In genomic region chr10:43625578-43625977, GRCm38 (mm10) we compare ENCODE assay signal across 12 mouse cellular contexts. TPM values are rescaled to one million over a fixed set of nuclear protein-coding genes. Genes with fewer than 3 reads are reported as not detected.
A peak's percentile ranks its signal among the peaks of the same experiment; 100 is the strongest.
DNase-seq lines count a peak whose midpoint lies in the region; ATAC-seq lines count a peak whose summit lies in the region.
"Had no signal": no experiment of that assay in that cellular context is flagged by ENCODE, and none has a peak within 500 bp of the region (broad histone marks: within the 10 kb centered on the region; RNA-seq: fewer than 3 reads in every experiment).

No protein-coding gene starts in this region.

- H3K4me2 ChIP-seq in forebrain, embryonic 15.5 days (replicated peaks), result no peak overlapping the region
- H3K4me2 ChIP-seq in forebrain, embryonic 12.5 days, result no peak overlapping the region
- H3K4me2 ChIP-seq in liver, embryonic 15.5 days, result peak overlapping the region; percentile 35

- no peak for ATAC-seq in forebrain, embryonic 15.5 days (replicated peaks)
- ATAC-seq in forebrain, embryonic 12.5 days (ENCODE audit: low FRiP score), result no peak
- ATAC-seq in liver, embryonic 15.5 days (ENCODE audit: insufficient read depth), result peak; percentile 92
- ATAC-seq: lung, postnatal 0 days had no signal

- peaks cover 6% of the 10 kb centered on the region; the same call in 1 of the 2 replicates for H3K4me1 ChIP-seq in forebrain, embryonic 15.5 days
- H3K4me1 ChIP-seq in forebrain, embryonic 12.5 days, result no peaks in the 10 kb centered on the region
- peaks cover 96% of the 10 kb centered on the region for H3K4me1 ChIP-seq in liver, embryonic 15.5 days (replicated peaks)

- 71% methylated on average over 2 of the region's 2 CpGs for WGBS in forebrain, embryonic 15.5 days
- 79% methylated on average over 2 of the region's 2 CpGs for WGBS in forebrain, embryonic 12.5 days
- WGBS in liver, embryonic 15.5 days (ENCODE audit: insufficient replicate concordance), result 42% methylated on average over 2 of the region's 2 CpGs

- H3K4me3 ChIP-seq in forebrain, embryonic 15.5 days, result no peak overlapping the region
- no peak overlapping the region for H3K4me3 ChIP-seq in forebrain, embryonic 12.5 days (replicated peaks)
- H3K4me3 ChIP-seq in liver, embryonic 15.5 days (replicated peaks), result no peak overlapping the region
- H3K4me3 ChIP-seq: myocyte had no signal

- intact Hi-C loops in gastrocnemius, postnatal 14 days (cut with DNase I; ENCODE audit: low total_unique reads), result no loop called here

- H3K36me3 ChIP-seq in forebrain, embryonic 15.5 days, result no peaks in the 10 kb centered on the region
- no peaks in the 10 kb centered on the region for H3K36me3 ChIP-seq in forebrain, embryonic 12.5 days (replicated peaks)
- H3K36me3 ChIP-seq in liver, embryonic 15.5 days (replicated peaks), result peaks cover 20% of the 10 kb centered on the region

- peak; percentile 50 for DNase-seq in spleen, adult 12 weeks (ENCODE audit: low spot score)
- DNase-seq in spleen, adult 18-20 months, result no peak
- no peak for DNase-seq in gastrocnemius, postnatal 14 days
- no peak for DNase-seq in adrenal gland, postnatal 10 days
- DNase-seq in MN1 (ENCODE audit: low spot score), result no peak
- DNase-seq: heart, postnatal 10 days; kidney, postnatal 14 days had no signal

- no peaks in the 10 kb centered on the region for H3K9me3 ChIP-seq in forebrain, embryonic 15.5 days
- no peaks in the 10 kb centered on the region for H3K9me3 ChIP-seq in forebrain, embryonic 12.5 days
- no peaks in the 10 kb centered on the region; the same call in 1 of the 2 replicates for H3K9me3 ChIP-seq in liver, embryonic 15.5 days (replicated peaks)

- H3K9ac ChIP-seq in forebrain, embryonic 15.5 days (replicated peaks), result no peak overlapping the region
- H3K9ac ChIP-seq in forebrain, embryonic 12.5 days, result no peak overlapping the region
- peak overlapping the region; percentile 32; the same call in 1 of the 2 replicates for H3K9ac ChIP-seq in liver, embryonic 15.5 days

- peak overlapping the region; percentile 57; the same call in 1 of the 2 replicates for H3K27ac ChIP-seq in forebrain, embryonic 15.5 days (replicated peaks)
- H3K27ac ChIP-seq in forebrain, embryonic 12.5 days, result no peak overlapping the region
- H3K27ac ChIP-seq in liver, embryonic 15.5 days (replicated peaks), result peak overlapping the region; percentile 90

- no peaks in the 10 kb centered on the region for H3K27me3 ChIP-seq in forebrain, embryonic 15.5 days
- no peaks in the 10 kb centered on the region for H3K27me3 ChIP-seq in forebrain, embryonic 12.5 days
- H3K27me3 ChIP-seq in liver, embryonic 15.5 days, result no peaks in the 10 kb centered on the region

RNA-seq across cellular contexts. Expression of gene Cd24a, which starts 47.5 kb away (rescaled TPM):
- polyA plus RNA-seq in forebrain, embryonic 15.5 days (2015; fragmentation: Nextera tagmentation; extraction: Ambion mirVana), result 899 and 974 TPM in 2 replicates
- polyA plus RNA-seq in forebrain, embryonic 12.5 days (2016; fragmentation: Nextera tagmentation; extraction: Ambion mirVana), result 501 and 537 TPM in 2 replicates
- polyA plus RNA-seq in liver, embryonic 15.5 days (2015; fragmentation: Nextera tagmentation; extraction: Ambion mirVana), result 938 and 960 TPM in 2 replicates
- total RNA-seq in gastrocnemius, postnatal 14 days (2021), result 10 to 100 TPM; 27.6 to 41.4 TPM
- 10 to 100 TPM; 59.7 to 91.7 TPM for total RNA-seq in adrenal gland, postnatal 10 days (2021)
